Mouse (Mus musculus): ENCODE results near the gene Kcmf1. TPM values are rescaled to one million over a fixed set of nuclear protein-coding genes. Genes with fewer than 3 reads are reported as not detected.
"Not testable (repeated sequence)": the region's sequence is repeated elsewhere in the genome, so short reads cannot be mapped to it uniquely, and the experiment has no call there.

Kcmf1 gene
- polyA plus RNA-seq, 1 experiment = 150 TPM

GRCm38 (mm10) chr6:72866232-72866631 lies 33.5 kb downstream of the Kcmf1 start:
- H3K4me1 ChIP-seq (ENCODE audit: control insufficient read depth, insufficient read depth, low read length) = peaks cover 10% of the 10 kb centered on the region; the same call in 1 of the 2 replicates
- H3K4me3 ChIP-seq (ENCODE audit: insufficient read depth, low read length) = no peak overlapping the region
- H3K27ac ChIP-seq (ENCODE audit: insufficient read depth, low read length) = no peak overlapping the region
- TF ChIP-seq POLR2A (IDR thresholded peaks at IDR 0.05; ENCODE audit: low read depth, low read length) (no peak), CTCF (IDR thresholded peaks at IDR 0.05; ENCODE audit: borderline replicate concordance, insufficient read depth, low read length) (no peak)

GRCm38 (mm10) chr6:72862686-72863085 lies 37.1 kb downstream of the Kcmf1 start:
- not testable (repeated sequence) for H3K27ac ChIP-seq (ENCODE audit: insufficient read depth, low read length); H3K4me3 ChIP-seq (ENCODE audit: insufficient read depth, low read length); H3K4me1 ChIP-seq (ENCODE audit: control insufficient read depth, insufficient read depth, low read length)

GRCm38 (mm10) chr6:72854256-72854655 lies 45.5 kb downstream of the Kcmf1 start:
- H3K4me1 ChIP-seq (ENCODE audit: control insufficient read depth, insufficient read depth, low read length) = peaks cover 2% of the 10 kb centered on the region; the same call in 1 of the 2 replicates
- no peak for TF ChIP-seq CTCF (IDR thresholded peaks at IDR 0.05; ENCODE audit: borderline replicate concordance, insufficient read depth, low read length)
- no peak for TF ChIP-seq POLR2A (IDR thresholded peaks at IDR 0.05; ENCODE audit: low read depth, low read length)

GRCm38 (mm10) chr6:72852180-72852579 lies 47.6 kb downstream of the Kcmf1 start:
- H3K4me3 ChIP-seq (ENCODE audit: insufficient read depth, low read length) = no peak overlapping the region
- TF ChIP-seq CTCF (IDR thresholded peaks at IDR 0.05; ENCODE audit: borderline replicate concordance, insufficient read depth, low read length) = no peak
- TF ChIP-seq POLR2A (IDR thresholded peaks at IDR 0.05; ENCODE audit: low read depth, low read length) = no peak
- no peak overlapping the region for H3K27ac ChIP-seq (ENCODE audit: insufficient read depth, low read length)

More at GRCm38 (mm10) chr6:72854256-72854655, 45.5 kb downstream of the Kcmf1 start:
- Histone ChIP-seq H3K4me3 (ENCODE audit: insufficient read depth, low read length) (no peak overlapping the region), H3K27ac (ENCODE audit: insufficient read depth, low read length) (no peak overlapping the region)

GRCm38 (mm10) chr6:72851633-72852032 lies 48.1 kb downstream of the Kcmf1 start:
- H3K27ac ChIP-seq (ENCODE audit: insufficient read depth, low read length) = no peak overlapping the region
- no peak overlapping the region for H3K4me3 ChIP-seq (ENCODE audit: insufficient read depth, low read length)
- H3K4me1 ChIP-seq (ENCODE audit: control insufficient read depth, insufficient read depth, low read length) = peaks cover 2% of the 10 kb centered on the region; the same call in 1 of the 2 replicates
- TF ChIP-seq POLR2A (IDR thresholded peaks at IDR 0.05; ENCODE audit: low read depth, low read length) (no peak), CTCF (IDR thresholded peaks at IDR 0.05; ENCODE audit: borderline replicate concordance, insufficient read depth, low read length) (0 out of 2 replicates have a peak, but pooled peaks have one; percentile 26)

More at GRCm38 (mm10) chr6:72852180-72852579, 47.6 kb downstream of the Kcmf1 start:
- H3K4me1 ChIP-seq (ENCODE audit: control insufficient read depth, insufficient read depth, low read length) = peaks cover 2% of the 10 kb centered on the region; the same call in 1 of the 2 replicates

- no peak overlapping the region for H3K27ac ChIP-seq (ENCODE audit: insufficient read depth, low read length)
- H3K4me3 ChIP-seq (ENCODE audit: insufficient read depth, low read length) = no peak overlapping the region
- no peak for TF ChIP-seq POLR2A (IDR thresholded peaks at IDR 0.05; ENCODE audit: low read depth, low read length)
- TF ChIP-seq CTCF (IDR thresholded peaks at IDR 0.05; ENCODE audit: borderline replicate concordance, insufficient read depth, low read length) = no peak
- H3K4me1 ChIP-seq (ENCODE audit: control insufficient read depth, insufficient read depth, low read length) = no peaks in the 10 kb centered on the region
Observed at GRCm38 (mm10) chr6:72841986-72842502, 57.7 kb downstream of the Kcmf1 start.

- Histone ChIP-seq H3K4me3 (ENCODE audit: insufficient read depth, low read length) (no peak overlapping the region), H3K4me1 (ENCODE audit: control insufficient read depth, insufficient read depth, low read length) (no peaks in the 10 kb centered on the region), H3K27ac (ENCODE audit: insufficient read depth, low read length) (no peak overlapping the region)
- no peak for TF ChIP-seq POLR2A (IDR thresholded peaks at IDR 0.05; ENCODE audit: low read depth, low read length)
- no peak for TF ChIP-seq CTCF (IDR thresholded peaks at IDR 0.05; ENCODE audit: borderline replicate concordance, insufficient read depth, low read length)
Observed at GRCm38 (mm10) chr6:72840867-72841780, 58.7 kb downstream of the Kcmf1 start.

GRCm38 (mm10) chr6:72837756-72838155 lies 62.0 kb downstream of the Kcmf1 start:
- TF ChIP-seq CTCF (IDR thresholded peaks at IDR 0.05; ENCODE audit: borderline replicate concordance, insufficient read depth, low read length) (no peak), POLR2A (IDR thresholded peaks at IDR 0.05; ENCODE audit: low read depth, low read length) (no peak)
- Histone ChIP-seq H3K4me3 (ENCODE audit: insufficient read depth, low read length) (no peak overlapping the region), H3K4me1 (ENCODE audit: control insufficient read depth, insufficient read depth, low read length) (no peaks in the 10 kb centered on the region), H3K27ac (ENCODE audit: insufficient read depth, low read length) (no peak overlapping the region)

GRCm38 (mm10) chr6:72834518-72834917 lies 65.3 kb downstream of the Kcmf1 start:
- no peaks in the 10 kb centered on the region for H3K4me1 ChIP-seq (ENCODE audit: control insufficient read depth, insufficient read depth, low read length)
- TF ChIP-seq POLR2A (IDR thresholded peaks at IDR 0.05; ENCODE audit: low read depth, low read length) = no peak
- TF ChIP-seq CTCF (IDR thresholded peaks at IDR 0.05; ENCODE audit: borderline replicate concordance, insufficient read depth, low read length) = no peak
- no peak overlapping the region for H3K4me3 ChIP-seq (ENCODE audit: insufficient read depth, low read length)
- H3K27ac ChIP-seq (ENCODE audit: insufficient read depth, low read length) = no peak overlapping the region

- H3K27ac ChIP-seq (ENCODE audit: insufficient read depth, low read length) = no peak overlapping the region
- TF ChIP-seq POLR2A (IDR thresholded peaks at IDR 0.05; ENCODE audit: low read depth, low read length) = no peak
- no peak for TF ChIP-seq CTCF (IDR thresholded peaks at IDR 0.05; ENCODE audit: borderline replicate concordance, insufficient read depth, low read length)
- no peaks in the 10 kb centered on the region for H3K4me1 ChIP-seq (ENCODE audit: control insufficient read depth, insufficient read depth, low read length)
- no peak overlapping the region for H3K4me3 ChIP-seq (ENCODE audit: insufficient read depth, low read length)
Observed at GRCm38 (mm10) chr6:72831858-72832257, 67.9 kb downstream of the Kcmf1 start.

Data from embryonic fibroblast, embryonic 13.5 days (primary cell).